Mouse (Mus musculus) c-Kit-positive CD71-positive TER-119-negative erythroid progenitor cells, embryonic 14.5 days (primary cell): ENCODE measurements at regions not wholly inside any gene's neighbourhood (a gene's known extent, or its start where the extent isn't known, plus 50 kb on each side); places are given as distances from the start of the nearest gene placed in this dataset.

Source experiments
- DNase-seq: peaks from one replicate; pipeline ENCODE4 v3.0.0-alpha.2; 2013; ENCODE audit warnings: low read depth

GRCm38 (mm10) chr10:23480474-23480873 lies 129.9 kb upstream of the Eya4 start:
- no peak for DNase-seq

DNA sequence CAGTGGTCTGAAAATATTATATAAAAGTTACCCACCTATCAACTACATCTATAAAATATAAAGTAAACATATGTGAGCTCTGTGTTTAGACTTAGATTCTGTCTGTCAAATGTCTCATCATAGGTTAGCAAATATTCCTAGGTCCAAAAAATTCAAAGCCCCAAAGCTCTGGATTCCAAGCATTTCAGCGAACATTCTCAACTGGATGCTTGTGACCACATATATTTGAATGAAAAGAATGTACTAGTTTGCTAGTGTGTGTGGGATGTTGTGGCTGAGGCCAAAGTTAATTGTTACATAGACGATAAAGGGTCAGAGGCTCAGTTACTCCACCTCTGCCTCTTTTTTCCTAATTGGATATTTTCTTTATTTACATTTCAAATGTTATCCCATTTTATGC lies 128.3 kb upstream of the Eya4 start:
- DNase-seq: no peak

GRCm38 (mm10) chr10:23477104-23477503 lies 126.5 kb upstream of the Eya4 start:
- DNase-seq: no peak

- no peak for DNase-seq
Measured at GRCm38 (mm10) chr10:23450997-23451396, 100.4 kb upstream of the Eya4 start.

- DNase-seq: no peak
Measured at GRCm38 (mm10) chr10:23450647-23450979, 100.0 kb upstream of the Eya4 start.

- DNase-seq: no peak
Measured at GRCm38 (mm10) chr10:23449860-23450646, 99.5 kb upstream of the Eya4 start.

- DNase-seq: no peak
Measured at GRCm38 (mm10) chr10:23448976-23449859, 98.6 kb upstream of the Eya4 start.

DNA sequence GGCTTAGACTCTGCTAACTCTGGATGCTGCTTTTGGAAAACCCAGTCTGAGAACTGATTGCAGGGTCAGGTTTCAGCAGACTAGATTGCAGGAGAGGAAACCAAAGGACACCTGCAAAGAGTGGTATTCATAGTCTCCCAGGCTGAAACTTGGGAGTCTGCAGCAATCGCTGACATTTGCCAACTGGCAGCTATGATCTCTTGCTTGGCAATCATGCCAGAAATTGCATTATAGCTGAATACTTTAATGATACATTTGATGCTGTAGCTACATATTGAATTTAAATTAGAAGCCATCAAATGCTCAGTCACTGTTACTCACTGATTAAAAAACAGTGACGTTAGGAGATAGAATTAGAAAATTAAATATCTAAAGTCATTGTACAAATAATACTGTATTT lies 79.8 kb upstream of the Eya4 start:
- DNase-seq: no peak

DNA sequence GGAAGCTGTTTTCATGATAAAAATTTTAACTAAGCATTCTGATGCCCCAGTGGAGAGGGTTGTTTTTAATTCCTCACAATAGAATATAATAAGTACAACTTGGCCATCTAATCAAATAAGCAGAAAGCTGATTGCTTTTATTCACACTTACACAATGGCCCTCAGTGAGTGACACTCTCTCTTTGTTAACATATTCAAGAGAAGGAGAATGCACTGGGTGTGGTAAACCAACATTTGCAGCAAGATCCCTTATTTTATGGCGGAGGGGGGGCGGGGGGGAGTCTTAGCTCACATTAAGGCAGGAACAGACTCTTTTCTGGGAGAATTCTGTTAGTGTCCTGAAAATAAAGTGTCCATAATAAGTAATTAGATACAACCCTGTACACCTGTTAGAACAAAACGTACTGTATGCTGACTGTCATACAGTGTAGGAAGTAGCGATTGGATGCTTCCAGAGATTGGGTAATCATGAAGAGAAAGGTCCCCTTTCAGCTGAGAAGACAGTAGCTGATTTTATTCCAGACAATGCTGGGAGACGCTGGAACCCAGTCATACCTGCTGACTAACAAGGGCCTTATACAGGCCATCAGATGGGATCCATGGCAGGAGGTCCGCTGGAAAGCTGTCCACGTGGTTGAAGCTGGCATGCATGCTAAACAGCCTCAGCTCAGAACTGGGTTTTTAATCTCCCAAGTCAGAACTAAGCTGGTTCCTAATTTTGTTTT lies 63.4 kb upstream of the Eya4 start:
- DNase-seq: no peak

GRCm38 (mm10) chr10:23403351-23403938 lies 52.9 kb upstream of the Eya4 start:
- no peak for DNase-seq
